Mouse (Mus musculus): ENCODE measurements around the gene Apba2.

Apba2 gene

DNA sequence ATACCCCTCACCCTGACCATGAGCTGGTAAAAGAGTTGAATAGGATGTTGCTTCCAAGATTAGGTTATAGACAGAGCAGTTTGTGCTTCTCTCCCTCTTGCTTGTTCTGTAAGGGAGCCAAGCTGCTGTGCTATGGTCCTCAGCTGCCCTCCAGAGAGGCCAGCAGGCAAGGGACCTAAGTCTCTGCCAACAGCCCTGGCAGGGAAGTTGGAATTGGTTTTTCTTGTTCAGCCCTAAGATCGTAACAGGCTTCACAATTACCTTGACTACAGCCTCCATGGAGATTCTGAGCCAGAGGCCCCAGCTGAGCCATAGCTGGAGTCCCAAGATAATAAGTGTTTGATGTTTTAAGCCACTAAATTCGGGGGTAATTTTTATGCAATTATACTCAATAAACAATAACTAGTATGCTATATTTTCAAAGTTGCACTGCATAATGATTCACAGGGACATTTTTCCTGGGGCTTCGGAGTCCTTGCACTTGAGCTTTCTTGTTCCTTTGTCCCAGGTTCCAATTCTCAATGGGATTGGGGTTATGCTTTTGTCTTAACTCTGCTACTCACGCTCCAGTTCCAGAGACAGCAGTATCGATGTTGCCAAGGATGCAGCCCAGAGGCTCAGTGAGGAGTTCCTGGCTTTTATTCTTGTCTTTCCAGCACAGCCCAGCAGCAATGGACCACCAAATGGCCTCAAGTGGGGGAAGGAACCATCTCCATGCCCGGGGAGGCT is 224.6 kb downstream of the Apba2 start:
- DNase-seq (ENCODE audit: low spot score in 2 of 2), result no peak

DNA sequence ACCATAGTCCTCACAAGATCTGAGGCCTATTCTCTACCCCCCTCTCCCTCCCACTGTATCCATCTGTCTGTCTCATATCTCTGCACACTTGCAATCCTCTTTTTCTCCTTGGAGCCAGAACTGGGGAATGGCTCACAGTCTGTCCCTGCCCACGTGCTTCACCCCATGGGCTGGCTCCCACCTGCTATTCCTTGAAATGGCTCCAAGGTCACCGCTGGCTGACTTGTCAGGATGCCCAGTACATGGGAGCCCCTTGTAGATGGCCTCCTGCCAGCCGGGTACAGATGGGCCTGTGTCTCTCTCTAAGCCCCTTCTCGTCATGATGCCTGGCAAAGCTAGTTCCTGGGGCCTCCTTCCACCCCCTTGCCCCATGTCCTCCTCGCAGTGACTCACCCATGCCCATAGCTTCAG is 226.7 kb downstream of the Apba2 start:
- DNase-seq (ENCODE audit: low spot score in 2 of 2), result peak in 1 of 2 experiments; percentile 37

DNA sequence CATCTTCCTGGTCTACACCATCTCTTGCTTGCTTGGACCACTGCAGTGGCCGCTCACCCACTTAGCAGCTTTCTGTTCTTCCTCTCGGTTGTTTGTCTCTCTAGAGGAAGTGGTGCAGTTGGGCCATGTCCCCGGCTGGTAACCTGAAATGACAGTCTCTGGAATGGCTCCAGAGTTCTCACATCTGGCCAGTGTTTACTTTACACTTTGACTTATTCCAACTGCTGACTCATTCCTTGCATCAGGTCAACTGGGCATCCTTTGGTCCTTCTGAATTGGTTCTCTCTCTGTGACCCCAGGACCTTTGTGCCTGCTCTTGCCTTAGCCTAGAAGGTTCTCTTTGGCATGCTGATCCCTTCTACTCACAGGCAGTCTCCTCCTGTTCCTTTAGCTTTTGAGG is 227.3 kb downstream of the Apba2 start:
- no peak for DNase-seq (ENCODE audit: low spot score in 2 of 2)

DNA sequence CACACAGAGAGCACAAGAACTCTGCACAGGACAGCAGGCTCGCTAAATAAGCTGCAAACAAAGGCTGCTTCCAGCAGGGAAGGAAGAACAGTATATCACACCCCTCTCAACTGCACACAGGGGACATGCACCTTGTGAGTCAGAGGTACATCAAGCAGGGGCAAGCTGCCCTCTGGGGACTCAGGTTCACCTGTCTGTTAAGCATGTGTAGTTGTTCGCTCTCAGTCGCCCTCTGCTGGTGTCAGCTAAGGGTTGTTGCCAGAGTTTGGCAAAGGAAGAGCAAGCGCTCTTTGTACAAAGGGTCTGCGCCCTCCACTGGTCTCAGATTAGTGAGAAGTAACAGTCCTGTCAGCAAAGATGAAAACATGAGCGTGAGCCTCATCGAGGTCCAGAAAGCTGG is 228.3 kb downstream of the Apba2 start:
- peak; percentile 58 to 66 for DNase-seq (ENCODE audit: low spot score in 2 of 2)

DNA sequence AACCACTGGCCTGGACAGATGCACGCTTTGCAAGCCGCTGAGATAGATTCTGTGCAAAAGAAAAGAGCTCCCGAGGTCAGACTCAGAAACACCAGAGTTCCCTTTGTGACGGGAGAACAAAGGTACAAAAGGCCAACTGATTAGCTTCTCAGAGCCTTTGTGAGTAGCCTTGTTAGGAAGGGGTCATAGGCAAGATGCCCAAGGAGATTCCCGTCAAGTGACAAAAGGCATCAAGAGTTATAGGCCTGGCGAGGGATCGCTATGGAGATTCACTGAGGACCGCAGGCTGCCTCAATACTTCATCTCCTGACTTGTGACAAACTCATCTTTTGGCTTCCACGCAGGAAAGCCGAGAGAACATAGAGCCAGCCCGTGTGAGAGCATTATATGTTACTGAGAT is 237.6 kb downstream of the Apba2 start:
- no peak for DNase-seq (ENCODE audit: low spot score in 2 of 2)

DNA sequence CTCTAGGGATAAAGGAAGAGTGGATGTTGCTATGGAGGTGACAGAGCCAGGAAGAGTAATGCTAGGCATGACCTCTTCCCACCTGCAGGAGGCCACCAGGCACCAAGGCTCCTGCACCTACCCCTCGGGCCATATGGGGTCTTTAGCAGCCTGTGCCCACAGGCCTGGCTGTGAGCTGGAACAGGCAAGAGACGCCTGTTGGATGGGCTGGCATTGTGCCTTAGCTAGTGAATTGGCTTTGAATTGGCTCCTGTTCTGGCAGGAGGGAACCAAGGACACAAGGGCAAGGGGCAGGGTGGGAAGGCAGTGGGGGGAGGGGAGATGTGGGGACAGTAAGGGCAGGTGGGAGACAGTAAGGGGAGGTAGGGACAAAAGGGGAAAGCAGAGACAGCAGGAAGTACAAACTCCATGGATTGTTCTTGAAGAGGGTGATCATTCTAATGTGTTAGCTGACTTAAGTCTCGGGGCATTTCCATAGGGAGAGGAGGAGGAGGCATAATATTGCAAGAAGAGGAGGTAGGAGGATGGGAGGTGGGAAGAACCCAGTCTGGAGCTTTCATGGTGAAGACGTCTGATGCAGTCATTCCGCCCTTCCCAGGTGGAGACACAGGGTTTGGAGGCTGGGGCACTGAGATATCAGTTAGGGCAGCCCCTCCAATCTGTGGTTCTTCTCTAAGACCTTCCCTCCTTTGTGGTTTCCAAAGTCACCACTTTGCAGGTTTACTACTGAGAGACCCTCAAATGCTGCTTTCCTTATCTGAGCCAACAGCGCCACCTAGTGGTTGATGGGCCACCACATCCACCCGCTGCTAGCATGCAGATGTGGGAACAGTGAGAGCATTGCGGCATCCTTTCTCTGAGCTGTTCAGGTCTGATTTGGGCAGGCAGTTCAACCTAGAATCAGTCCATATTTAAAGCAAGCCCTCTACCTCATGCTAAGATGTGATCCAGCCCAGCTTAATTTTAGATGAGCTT is 240.1 kb downstream of the Apba2 start:
- DNase-seq (ENCODE audit: low spot score in 2 of 2), result peak; percentile 89 to 91

DNA sequence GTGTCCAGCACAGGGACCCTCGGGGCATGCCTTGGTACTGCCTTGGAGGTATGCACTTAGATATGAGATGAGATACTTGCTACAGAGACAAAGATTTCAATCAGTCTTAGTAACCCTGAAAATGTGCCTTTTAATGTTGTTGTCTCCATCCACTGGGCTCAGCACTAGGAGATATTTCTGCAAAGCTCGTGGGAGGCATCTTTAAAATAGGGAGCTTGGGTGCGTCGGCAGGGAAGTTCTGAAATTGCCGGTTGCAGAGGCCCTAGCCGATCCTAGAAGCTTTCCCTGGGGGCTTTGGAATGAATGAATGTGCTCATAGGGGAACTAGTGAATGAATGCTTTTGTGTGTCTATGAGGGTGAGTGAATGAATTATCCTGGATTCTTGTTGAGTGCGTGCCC is 242.1 kb downstream of the Apba2 start:
- DNase-seq (ENCODE audit: low spot score in 2 of 2), result peak in 1 of 2 experiments; percentile 12

DNA sequence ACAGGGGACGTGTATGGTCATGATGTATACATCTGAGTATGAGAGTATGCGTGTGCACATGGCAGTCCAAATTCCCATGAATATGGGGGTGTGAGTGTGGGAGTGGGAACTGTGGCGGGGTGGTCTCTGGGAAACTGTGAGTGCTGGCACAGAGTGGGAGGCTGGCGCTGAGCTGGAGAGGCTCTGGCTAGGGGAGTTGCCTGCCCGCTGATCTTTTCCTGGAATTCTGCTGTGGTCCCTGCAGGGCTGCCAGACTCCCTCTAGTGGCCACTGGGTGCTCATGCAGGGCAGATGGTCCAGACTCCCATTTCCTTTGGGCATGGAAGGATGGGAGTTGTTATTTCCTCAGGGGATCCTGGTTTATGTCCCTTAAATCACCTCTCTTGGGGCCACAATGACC is 250.0 kb downstream of the Apba2 start:
- DNase-seq (ENCODE audit: low spot score in 2 of 2), result peak; percentile 46 to 54

DNA sequence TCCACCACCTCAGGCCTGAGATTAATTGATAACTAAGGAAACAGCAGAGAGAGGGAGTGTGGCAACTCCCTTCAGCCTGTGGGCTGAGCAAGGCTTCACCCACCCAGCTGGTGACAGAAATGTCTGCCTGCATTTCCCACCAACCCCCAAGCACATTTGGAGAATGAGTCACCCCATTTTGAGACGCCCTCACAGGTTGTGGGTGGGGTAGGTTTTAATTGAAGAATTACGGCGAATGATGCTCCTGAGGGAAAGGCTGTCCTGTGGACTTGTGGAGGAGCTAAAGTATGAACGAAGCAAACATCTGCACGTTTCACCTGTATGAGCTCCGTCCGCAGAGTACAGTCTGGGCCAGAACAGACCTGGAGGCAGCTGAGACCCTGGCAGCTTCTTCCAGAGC is 250.6 kb downstream of the Apba2 start:
- DNase-seq (ENCODE audit: low spot score in 2 of 2), result peak in 1 of 2 experiments; percentile 46

DNA sequence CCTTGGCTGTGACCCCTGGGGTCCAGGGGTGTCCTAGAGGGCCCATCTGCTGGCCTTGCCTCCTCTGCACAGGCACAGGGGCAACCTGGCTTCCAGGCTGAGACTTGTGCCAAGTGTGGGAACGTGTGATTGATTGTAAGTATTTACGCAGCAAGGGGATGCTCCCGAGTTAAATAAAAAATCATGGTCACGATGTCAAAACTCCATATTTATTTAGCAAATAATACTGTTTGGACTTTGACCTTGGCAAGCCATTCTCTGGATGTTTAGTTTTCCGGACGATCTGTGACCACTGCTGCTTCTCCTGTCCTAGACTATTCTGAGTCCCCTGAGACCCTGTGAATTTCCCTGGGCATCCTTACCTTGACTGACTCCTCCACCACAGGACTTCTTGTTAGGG is 252.2 kb downstream of the Apba2 start:
- DNase-seq (ENCODE audit: low spot score in 2 of 2), result no peak

DNA sequence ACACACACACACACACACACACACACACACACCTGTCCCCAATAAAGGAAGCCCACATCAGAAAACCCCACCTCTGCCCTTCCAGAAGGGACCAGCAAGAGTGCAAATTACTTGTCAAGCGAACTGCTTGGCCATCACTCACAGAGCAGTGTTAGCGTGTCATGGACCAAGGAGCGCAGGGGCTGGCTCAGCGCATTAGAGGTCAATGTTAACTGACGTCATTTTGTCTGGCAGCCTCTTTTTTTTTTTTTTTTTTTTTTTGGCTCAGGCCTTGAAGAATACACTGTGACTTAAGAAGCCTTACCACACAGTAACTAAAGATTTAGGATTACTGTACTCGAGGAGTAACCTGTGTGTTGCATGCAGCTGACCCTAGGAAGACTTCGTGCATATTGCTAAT is 252.7 kb downstream of the Apba2 start:
- no peak for DNase-seq (ENCODE audit: low spot score in 2 of 2)

DNA sequence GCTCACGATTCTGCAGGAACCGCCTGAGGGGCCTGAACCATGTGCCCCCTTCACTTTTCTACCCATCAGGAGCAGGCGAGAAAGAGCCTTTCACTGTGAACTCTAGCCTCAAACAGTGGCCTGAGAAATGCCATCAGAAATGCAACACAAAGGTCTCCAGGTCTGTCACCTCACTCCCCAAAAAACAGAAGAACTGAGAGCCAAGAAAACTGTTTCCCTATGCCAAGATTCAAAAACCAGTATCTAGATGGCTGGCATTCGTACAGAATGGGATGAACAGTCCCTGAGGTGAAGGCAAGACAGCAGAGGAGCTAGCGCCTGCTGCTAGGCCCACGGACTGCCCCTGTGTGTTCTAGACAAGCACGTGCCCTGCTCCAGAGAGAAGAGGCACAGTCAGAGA is 253.6 kb downstream of the Apba2 start:
- DNase-seq (ENCODE audit: low spot score in 2 of 2), result no peak

DNA sequence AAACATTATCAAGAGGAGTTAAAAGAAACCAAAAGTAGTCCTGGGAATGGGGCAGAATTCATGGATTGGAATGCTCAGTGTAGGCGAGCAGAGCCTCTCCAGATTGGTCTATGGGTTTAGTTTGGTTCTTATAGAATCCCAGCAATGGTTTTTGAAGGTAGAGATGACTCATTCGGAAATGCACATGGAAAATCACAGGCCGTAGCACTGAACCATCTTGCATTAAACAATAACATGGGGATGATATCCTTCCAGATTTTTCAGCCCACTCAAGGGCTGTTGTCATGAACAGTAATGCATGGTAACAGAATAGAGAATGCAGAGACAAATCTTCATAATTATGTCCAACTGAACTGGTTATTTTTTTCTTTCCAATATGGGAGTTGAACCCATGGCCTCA is 264.1 kb downstream of the Apba2 start:
- no peak for DNase-seq (ENCODE audit: low spot score in 2 of 2)

DNA sequence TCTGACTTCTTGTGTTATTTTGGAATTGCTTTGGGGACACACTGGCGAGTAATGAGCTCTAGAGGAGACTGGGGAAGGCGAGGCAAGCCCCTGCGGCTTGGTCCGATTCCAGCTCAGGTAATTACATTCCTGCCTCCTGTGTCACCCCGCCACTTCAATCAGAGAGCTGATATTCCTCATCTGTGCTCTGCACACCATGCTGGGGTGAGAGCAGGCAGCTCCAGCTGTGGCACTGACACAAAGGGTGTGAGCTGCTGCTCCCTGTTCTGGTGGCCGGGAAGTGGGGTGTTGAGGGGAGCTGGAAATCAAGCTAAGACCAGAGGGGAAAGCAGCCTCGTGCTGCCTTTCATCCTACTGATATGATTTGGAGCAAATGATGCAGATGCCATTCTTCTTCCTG is 268.3 kb downstream of the Apba2 start:
- DNase-seq (ENCODE audit: low spot score in 2 of 2), result no peak

DNA sequence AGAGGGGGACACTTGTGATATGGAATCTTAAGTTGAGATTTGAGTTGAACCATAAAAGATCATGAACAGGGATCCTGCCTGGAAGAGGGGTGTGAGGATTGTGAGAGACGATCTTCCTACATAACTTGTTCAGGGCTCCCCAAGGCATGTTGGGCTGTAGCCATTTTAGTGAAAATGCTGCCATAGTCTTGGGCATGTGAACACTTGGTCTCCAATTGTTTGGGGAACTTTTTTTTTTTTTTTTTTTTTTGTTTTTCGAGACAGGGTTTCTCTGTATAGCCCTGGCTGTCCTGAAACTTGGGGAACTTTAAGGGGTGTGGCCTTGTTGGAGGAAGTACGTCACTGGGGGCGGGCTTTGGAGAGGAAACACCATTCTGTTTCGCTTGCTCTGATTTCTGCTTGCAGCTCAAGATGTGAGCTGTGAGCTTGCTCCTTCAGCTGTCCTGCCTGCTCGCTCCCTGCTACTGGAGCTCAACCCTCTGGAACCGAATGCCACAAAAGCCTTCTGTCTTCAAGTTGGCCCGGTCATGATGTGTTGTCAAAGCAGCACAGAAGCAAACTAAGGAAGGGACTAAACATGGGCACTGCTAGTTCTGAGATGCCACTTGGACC is 269.4 kb downstream of the Apba2 start:
- no peak for DNase-seq (ENCODE audit: low spot score in 2 of 2)

DNA sequence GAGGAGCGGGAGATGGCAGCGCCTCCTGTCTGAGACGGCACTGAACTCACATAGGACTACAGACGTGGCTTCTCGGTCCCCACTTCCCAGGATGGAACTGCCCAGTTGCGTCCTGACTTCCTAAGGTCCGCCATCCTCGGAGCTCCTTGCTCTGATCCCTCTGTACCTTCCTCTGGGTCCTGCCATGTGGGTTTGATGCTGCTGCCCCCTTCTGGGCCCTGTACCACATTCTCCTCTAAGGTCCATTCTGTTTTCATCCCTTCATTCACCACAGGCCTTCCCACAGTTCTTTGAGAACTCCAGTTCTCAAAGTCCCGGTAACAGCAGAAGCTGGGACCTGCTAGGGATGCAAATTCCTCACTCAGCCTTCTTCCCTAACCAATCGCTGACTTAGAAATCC is 272.0 kb downstream of the Apba2 start:
- no peak for DNase-seq (ENCODE audit: low spot score in 2 of 2)

DNA sequence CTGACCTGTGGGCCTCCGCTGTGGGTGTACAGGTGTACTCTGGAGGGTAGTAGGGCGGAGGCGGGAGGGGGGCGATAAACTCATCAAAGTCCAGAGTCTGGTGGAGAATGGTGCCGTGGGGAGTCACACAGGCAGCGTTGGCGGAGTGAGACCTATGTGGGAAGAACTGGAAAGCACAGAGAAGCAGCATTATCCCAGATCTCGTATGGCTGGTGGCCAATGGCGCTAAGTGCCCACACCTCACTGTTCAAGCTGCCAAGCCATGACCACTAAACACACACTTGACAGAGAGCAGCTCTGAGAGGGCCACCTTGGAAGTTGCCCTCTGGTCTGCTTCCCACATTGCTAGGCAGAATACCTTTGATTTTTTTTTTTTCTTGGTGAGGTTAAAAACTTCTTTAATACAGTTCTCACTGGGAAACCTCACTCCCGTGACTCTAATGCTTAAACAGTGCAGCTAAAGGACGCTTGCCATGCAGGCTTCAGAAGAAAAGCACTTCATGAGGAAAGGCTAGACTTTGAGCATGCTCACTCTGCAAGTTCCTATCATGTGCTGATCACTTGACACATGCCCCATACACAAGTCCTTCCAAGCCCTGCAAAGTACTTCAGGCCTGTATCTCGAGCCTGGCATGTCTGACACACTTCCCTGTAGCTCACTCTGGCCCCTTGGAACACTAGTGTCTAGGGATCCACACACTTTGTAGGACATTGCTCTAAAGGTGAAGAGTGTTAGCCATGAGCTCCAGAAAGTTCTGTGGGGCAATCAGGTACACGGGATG is 275.4 kb downstream of the Apba2 start:
- DNase-seq (ENCODE audit: low spot score in 2 of 2), result no peak

DNA sequence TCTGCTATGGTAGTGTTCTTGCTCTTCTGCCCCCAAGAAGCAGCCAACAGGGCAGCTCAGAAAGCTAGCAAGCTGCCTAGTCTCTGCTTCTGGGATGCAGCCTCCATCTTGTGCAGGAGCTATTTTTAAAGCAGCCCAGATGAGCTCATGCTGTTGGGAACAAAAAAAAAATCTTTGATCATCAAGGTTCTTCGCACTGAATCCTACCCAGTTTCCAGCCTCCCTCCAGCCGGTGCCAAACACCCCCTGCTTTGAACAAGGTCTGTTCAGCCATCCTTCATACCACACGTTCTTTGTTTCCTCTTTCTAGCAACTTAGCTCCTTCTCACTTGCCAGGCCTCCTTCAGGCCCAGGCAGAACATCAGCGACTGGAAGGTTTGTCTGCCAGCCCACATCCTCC is 278.0 kb downstream of the Apba2 start:
- DNase-seq (ENCODE audit: low spot score in 2 of 2), result peak in 1 of 2 experiments; percentile 35

DNA sequence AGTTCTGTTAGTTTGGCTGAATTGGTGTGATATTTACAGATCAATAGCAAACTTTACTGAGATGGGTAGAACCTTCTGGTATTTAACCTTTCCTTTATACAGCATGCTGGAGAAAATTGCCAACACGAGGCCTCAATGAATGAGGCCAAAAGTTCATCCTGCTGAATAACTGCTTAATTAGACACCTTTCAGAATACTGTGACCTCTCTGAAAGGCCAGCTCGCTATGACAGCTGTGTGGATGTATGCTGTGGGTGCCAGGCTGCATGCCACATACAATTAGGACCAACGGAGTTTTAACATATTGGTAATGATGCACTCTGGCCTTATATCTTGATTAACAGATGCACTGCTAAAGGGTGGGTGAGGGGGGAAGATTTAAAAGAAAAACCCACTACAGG is 283.5 kb downstream of the Apba2 start:
- no peak for DNase-seq (ENCODE audit: low spot score in 2 of 2)

DNA sequence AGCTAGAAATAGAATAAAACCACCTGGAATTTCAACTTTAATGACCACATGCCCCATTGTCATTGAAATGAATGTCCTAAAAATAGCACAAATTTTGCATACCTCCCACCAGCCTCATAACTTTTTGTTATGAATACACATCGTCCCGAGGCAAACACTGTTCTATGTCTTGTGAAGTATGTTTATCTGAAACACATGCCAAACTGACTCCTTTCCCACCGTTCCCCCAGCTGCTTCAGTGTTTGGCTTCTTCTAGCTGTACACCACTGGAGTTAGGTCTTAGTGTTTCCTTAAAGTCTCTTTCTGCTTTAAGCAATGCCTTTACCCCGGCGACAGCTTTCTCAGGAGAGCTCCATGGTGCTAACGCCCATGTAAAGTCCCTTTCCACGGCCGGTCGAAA is 289.6 kb downstream of the Apba2 start:
- no peak for DNase-seq (ENCODE audit: low spot score in 2 of 2)

DNA sequence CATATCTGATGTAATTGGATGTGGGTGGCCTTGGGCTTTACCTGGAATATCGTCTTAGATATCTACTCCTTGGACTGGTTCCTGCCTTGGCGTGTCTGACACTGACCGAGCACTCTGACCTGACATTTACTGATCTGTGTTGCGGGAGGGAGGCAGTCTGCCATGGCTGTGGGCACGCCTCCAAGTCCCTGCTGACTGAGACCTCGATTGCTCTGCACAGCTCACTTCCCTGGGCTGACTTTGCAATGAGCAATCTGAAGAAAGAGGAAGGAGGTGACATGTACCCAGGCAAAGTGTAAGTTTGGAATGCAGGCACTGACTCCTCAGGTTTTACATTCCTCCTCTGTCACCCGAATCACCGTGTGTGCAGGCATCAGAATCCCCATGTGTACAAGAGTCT is 290.5 kb downstream of the Apba2 start:
- DNase-seq (ENCODE audit: low spot score in 2 of 2), result no peak

DNA sequence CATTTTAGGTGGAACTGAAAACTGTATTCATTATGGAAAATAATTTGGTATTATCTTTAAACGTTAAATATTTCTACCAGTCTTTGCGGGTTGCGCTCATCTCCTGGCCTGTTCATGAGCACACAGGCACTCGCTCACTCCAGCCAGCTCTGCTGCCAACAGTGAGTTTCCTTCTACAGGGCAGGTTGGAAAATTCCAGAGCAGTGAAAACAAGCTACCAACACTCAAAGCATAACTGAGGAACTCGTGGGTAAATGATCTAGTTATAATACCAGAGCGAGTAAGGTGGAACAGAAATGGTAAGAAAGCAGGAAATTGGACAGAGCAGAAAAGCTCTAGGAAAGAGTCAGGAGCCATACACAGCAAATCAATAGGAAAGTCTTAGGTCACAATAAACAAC is 294.0 kb downstream of the Apba2 start:
- no peak for DNase-seq (ENCODE audit: low spot score in 2 of 2)

All from frontal cortex, postnatal 25 days (tissue).